Mouse (Mus musculus): ENCODE results near the gene Upk2.

The Upk2 gene

DNA sequence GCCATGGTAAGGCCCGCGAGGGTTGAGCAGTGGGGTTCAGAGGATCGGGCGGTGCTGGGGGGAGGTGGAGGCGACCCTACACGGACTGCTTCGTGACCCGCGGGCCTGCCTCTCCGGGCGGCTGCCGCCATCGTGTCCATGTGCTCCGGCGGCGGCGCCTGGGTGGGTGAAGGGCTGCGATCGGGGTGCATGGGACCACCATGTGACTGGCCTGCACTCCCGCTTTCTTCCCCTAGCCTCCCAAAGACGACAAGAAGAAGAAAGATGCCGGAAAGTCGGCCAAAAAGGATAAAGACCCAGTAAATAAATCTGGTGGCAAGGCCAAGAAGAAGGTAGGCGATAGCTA, 47.1 kb downstream of the Upk2 start:
- no peak for DNase-seq (ENCODE audit: low read depth)

DNA sequence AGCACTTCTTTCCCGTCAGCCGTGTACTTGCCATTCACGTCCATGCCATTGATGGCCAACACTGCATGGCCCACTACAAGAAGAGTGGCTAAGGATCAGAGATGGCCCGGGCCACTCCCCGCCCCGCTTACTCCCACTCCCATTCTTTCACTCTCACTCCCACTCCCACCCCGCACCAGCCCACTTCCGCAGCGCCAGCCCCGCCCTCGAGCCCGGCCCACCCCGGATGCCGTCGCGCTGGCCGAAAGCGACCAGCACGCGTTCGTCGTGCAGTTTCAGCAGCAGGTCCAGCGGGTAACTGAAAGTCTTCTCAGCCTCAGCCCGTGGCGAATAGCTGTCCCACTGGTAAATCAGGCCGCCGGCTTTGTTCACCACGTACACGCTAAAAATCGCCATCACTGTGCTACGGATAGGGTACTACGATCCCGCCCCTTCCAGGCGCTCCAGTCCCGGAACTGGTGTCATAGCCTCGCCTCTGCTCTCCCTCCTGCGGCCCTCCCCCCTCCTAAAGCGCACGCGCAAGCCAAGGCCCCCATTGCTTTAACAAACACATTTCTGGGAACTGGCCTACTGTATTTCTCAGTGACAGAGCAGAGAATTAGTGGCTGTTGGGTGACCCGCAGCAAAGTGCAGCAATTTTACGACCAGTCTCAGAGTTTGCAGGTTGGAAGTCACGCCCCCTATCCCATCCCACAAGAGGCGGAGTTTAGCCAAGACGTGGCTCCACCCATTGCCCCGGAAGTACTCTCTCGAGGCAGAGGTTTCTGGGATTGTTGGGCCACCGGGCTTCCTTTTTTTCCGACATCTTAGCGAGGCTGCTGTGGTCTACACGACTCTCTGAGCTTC, 47.6 kb downstream of the Upk2 start, which contains the start of the genes Rps25 and Trappc4:
Rps25 (plus strand) TSS at position 234 of the 846 bp plus-strand sequence.
Trappc4 (minus strand) TSS at position 695 of the 846 bp plus-strand sequence.
- DNase-seq (ENCODE audit: low read depth) = peak; percentile 97

DNA sequence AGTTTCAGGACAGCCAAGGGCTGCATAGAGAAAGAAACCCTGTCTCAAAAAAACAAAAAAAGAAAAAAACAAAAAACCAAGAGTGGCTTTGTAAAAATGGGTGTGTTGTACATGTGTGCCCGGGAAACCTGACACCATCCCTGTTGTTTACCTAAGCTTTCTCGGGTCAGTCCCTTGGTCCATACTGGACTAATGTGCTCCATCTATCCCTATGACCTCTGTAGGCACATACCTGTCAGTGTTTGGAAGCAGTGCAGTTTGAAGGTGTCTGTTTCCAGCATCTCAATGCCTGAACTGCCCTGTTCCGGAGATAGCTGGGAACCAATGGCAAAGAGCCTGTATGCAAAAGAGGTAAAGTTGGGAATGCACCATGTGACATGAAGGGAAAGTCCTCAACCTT, 49.8 kb downstream of the Upk2 start:
- no peak for DNase-seq (ENCODE audit: low read depth)
